Mouse (Mus musculus) forebrain, embryonic 16.5 days (tissue): ENCODE results near the gene Rbm7. TPM values are rescaled to one million over a fixed set of nuclear protein-coding genes. Genes with fewer than 3 reads are reported as not detected.
"Not testable (repeated sequence)": the region's sequence is repeated elsewhere in the genome, so short reads cannot be mapped to it uniquely, and the experiment has no call there.

Experiments
- ATAC-seq: fragments of 200-750 bp; cut with Nextera tagmentation; 2 replicates; pipeline ENCODE4 v1.8.0; 2017; ENCODE audit warnings: mild to moderate bottlenecking, moderate library complexity
- H3K27ac ChIP-seq: fragments of 300-500 bp; sonication (generic); 2 replicates; pipeline ENCODE4 v1.5.1; 2014; ENCODE audit warnings: low read length, control low read depth
- H3K27me3 ChIP-seq: fragments of 300-500 bp; sonication (generic); replicated peaks from 2 replicates; pipeline ENCODE4 v1.6.1; 2014; ENCODE audit warnings: low read length; ENCODE audit not compliant: control insufficient read depth, insufficient read depth
- H3K36me3 ChIP-seq: fragments of 300-500 bp; sonication (generic); 2 replicates; pipeline ENCODE4 v1.6.1; 2014; ENCODE audit not compliant: control insufficient read depth, insufficient read depth
- H3K4me1 ChIP-seq: fragments of 300-500 bp; sonication (generic); replicated peaks from 2 replicates; pipeline ENCODE4 v1.6.1; 2014; ENCODE audit warnings: low read length; ENCODE audit not compliant: control insufficient read depth, insufficient read depth
- H3K4me2 ChIP-seq: fragments of 300-500 bp; sonication (generic); 2 replicates; pipeline ENCODE4 v1.6.1; 2014; ENCODE audit warnings: mild to moderate bottlenecking, low read length, control low read depth
- H3K4me3 ChIP-seq: fragments of 300-500 bp; sonication (generic); replicated peaks from 2 replicates; pipeline ENCODE4 v1.5.1; 2014; ENCODE audit warnings: mild to moderate bottlenecking, low read length, control low read depth
- H3K9ac ChIP-seq: fragments of 300-500 bp; sonication (generic); replicated peaks from 2 replicates; pipeline ENCODE4 v1.6.1; 2014; ENCODE audit warnings: low read depth, low read length, control low read depth
- H3K9me3 ChIP-seq: fragments of 300-500 bp; sonication (generic); 2 replicates; pipeline ENCODE4 v1.6.1; 2016; ENCODE audit warnings: low read length; ENCODE audit not compliant: control insufficient read depth
- WGBS: fragments of 180-500 bp; shearing (Covaris S2); extraction: QIAGEN DNeasy Blood & Tissue Kit; methylation state at CpG from one replicate; pipeline ENCODE4 v1.1.7; 2014; 5-methylcytosine and 5-hydroxymethylcytosine counted together
- polyA plus RNA-seq: library from polyadenylated mRNA; unstranded; fragments of >200 nt; fragmentation: Nextera tagmentation; extraction: Ambion mirVana; gene quantifications from 2 replicates; pipeline ENCODE4 v1.2.1, GENCODE M21; 2015

Rbm7 gene
- polyA plus RNA-seq, 1 experiment from 2014 or later: 95.5 TPM

DNA sequence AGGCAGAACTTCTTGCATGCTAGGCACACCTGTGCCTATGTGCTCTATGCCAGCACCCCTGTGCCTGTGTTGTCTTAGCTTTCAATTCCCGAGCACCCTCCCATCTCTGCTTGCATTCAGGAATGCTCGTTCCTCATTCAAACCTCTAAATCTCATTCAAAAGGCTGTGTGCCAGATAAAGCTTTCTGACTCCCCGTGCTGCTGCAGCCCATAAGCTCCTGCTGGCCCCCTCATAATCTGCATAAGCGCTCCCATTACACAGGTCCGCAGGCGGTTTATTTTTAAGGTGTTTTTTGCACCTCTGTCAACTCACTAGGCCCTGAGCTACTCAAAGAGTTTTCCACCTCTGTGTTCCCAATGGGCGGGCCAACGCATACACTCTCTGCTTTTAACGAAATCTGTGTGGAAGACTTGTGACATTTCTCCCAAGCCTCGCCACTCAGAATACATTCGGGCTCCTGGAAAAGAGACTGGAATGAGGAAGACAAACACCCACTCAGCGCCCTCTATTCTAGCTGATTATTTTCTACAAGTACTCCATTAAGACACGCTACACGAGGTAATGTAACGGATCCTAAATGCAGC, 22.6 kb downstream of the Rbm7 start:
- no peaks in the 10 kb centered on the region for H3K4me1 ChIP-seq
- H3K9me3 ChIP-seq: no peaks in the 10 kb centered on the region
- H3K27ac ChIP-seq: no peak overlapping the region
- H3K36me3 ChIP-seq: peaks cover 4% of the 10 kb centered on the region; the same call in 1 of the 2 replicates
- H3K4me3 ChIP-seq: no peak overlapping the region
- H3K9ac ChIP-seq: no peak overlapping the region
- WGBS: 69% methylated on average over 15 of the region's 15 CpGs
- H3K27me3 ChIP-seq: no peaks in the 10 kb centered on the region
- ATAC-seq: no peak
- no peak overlapping the region for H3K4me2 ChIP-seq

DNA sequence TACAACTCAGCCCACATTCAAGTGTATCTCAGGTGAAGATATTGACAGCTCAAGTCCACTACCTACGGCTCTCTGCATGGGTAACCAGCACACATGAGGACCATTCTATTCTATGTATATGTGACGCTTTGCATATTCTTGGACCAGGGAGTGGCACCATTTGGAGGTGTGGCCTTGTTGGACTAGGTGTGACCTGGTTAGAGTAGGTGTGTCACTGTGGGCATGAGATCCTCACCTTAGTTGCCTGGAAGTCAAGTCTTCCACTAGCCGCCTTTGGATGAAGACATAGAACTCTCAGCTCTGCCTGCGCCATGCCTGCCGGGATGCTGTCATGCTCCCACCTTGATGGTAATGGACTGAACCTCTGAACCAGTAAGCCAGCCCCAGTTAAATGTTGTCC, 27.6 kb downstream of the Rbm7 start:
- not testable (repeated sequence) for H3K27me3 ChIP-seq, ATAC-seq, H3K9ac ChIP-seq, H3K36me3 ChIP-seq, H3K4me3 ChIP-seq, H3K9me3 ChIP-seq, H3K4me1 ChIP-seq, H3K4me2 ChIP-seq, H3K27ac ChIP-seq
- 96% methylated on average over 5 of the region's 5 CpGs for WGBS

- 0 out of 2 replicates have a peak, but pooled peaks cover 2% of the 10 kb centered on the region for H3K9me3 ChIP-seq
- ATAC-seq: no peak
- H3K4me2 ChIP-seq: no peak overlapping the region
- H3K27ac ChIP-seq: no peak overlapping the region
- H3K27me3 ChIP-seq: no peaks in the 10 kb centered on the region
- H3K4me1 ChIP-seq: no peaks in the 10 kb centered on the region
- no peak overlapping the region for H3K4me3 ChIP-seq
- no peak overlapping the region for H3K9ac ChIP-seq
- WGBS: 57% methylated on average over 3 of the region's 3 CpGs
- no peaks in the 10 kb centered on the region; the same call in 1 of the 2 replicates for H3K36me3 ChIP-seq
Observed at GRCm38 (mm10) chr9:48466804-48467203, 28.3 kb downstream of the Rbm7 start.

- Histone ChIP-seq H3K4me3 (no peak overlapping the region), H3K4me1 (no peaks in the 10 kb centered on the region), H3K9ac (no peak overlapping the region), H3K36me3 (no peaks in the 10 kb centered on the region; the same call in 1 of the 2 replicates), H3K27me3 (no peaks in the 10 kb centered on the region), H3K9me3 (0 out of 2 replicates have a peak, but pooled peaks cover 2% of the 10 kb centered on the region), H3K4me2 (no peak overlapping the region), H3K27ac (no peak overlapping the region)
- no peak for ATAC-seq
- WGBS: 100% methylated on average over 3 of the region's 3 CpGs
Observed at GRCm38 (mm10) chr9:48465671-48466070, 29.4 kb downstream of the Rbm7 start.

DNA sequence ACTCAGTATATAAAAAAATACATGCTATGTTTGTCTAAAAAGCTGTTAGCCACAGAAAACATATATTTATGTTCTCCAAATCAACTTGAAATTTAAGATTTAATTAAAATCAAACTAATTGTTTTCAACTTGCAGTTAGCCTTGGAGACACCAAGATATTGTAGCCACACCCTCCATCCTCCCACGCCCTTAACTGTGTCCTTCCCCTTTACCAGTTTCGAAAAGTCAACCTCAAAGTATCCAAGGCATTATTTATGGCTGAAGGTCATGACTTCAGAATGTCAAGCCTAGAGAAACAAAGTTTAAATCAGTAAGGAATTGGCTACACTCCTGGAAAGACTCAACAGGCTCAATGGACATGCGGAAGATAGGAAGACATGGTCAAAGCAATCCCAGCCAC, 33.6 kb downstream of the Rbm7 start:
- Histone ChIP-seq H3K4me3 (no peak overlapping the region), H3K27me3 (no peaks in the 10 kb centered on the region), H3K9me3 (0 out of 2 replicates have a peak, but pooled peaks cover 2% of the 10 kb centered on the region), H3K4me2 (no peak overlapping the region), H3K9ac (no peak overlapping the region), H3K27ac (no peak overlapping the region), H3K4me1 (no peaks in the 10 kb centered on the region), H3K36me3 (no peaks in the 10 kb centered on the region)
- 96% methylated on average over 3 of the region's 3 CpGs for WGBS
- no peak for ATAC-seq

- Histone ChIP-seq H3K4me3 (no peak overlapping the region), H3K27me3 (no peaks in the 10 kb centered on the region), H3K9me3 (0 out of 2 replicates have a peak, but pooled peaks cover 2% of the 10 kb centered on the region), H3K36me3 (no peaks in the 10 kb centered on the region), H3K4me2 (no peak overlapping the region), H3K27ac (no peak overlapping the region), H3K4me1 (no peaks in the 10 kb centered on the region), H3K9ac (no peak overlapping the region)
- no peak for ATAC-seq
- WGBS: 95% methylated on average over 8 of the region's 8 CpGs
Observed at GRCm38 (mm10) chr9:48460720-48461119, 34.4 kb downstream of the Rbm7 start.

DNA sequence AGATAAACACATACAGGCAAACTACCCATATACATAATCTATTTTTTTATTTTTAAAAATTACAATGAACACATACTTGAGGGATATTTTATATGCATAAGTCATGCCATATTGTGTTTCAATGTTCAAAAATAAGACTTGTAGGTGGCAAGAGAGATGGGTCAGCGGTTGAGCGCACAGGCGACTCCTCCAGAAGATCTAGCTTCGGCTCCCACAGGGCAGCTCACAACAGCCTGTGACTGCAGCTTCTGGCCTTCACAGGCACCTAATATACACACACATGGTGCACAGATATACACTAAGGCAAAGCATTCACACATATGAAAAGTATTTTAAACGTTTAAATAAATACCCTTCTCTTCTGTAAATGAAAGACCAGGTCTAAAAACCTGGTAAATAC, 35.7 kb downstream of the Rbm7 start:
- no peaks in the 10 kb centered on the region for H3K4me1 ChIP-seq
- no peak for ATAC-seq
- H3K36me3 ChIP-seq: no peaks in the 10 kb centered on the region
- H3K4me3 ChIP-seq: no peak overlapping the region
- no peak overlapping the region for H3K27ac ChIP-seq
- H3K4me2 ChIP-seq: no peak overlapping the region
- WGBS: 95% methylated on average over 5 of the region's 5 CpGs
- H3K9me3 ChIP-seq: no peaks in the 10 kb centered on the region
- H3K27me3 ChIP-seq: no peaks in the 10 kb centered on the region
- no peak overlapping the region for H3K9ac ChIP-seq

DNA sequence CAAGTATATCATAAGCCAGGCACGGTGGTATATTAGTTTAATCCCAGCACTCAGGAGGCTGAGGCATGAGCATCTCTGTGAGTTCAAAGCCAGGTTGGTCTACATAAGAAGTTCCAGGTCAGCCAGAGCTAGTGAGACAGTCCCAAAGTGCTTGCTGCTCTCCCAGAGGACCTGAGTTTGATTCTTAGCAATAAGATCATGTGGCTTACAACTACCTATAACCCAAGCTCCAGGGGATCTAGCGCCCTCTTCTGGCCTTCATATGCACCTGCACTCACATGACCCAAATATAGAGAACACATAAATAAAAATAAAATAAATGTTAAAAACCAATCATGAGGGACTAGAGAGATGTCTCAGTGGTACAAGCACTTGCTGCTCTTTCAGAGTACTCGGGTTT, 36.2 kb downstream of the Rbm7 start:
- H3K4me2 ChIP-seq: no peak overlapping the region
- H3K4me1 ChIP-seq: no peaks in the 10 kb centered on the region
- no peak for ATAC-seq
- H3K9me3 ChIP-seq: no peaks in the 10 kb centered on the region
- H3K9ac ChIP-seq: no peak overlapping the region
- no peak overlapping the region for H3K27ac ChIP-seq
- WGBS: 72% methylated on average over 3 of the region's 3 CpGs
- H3K4me3 ChIP-seq: no peak overlapping the region
- no peaks in the 10 kb centered on the region for H3K27me3 ChIP-seq
- H3K36me3 ChIP-seq: no peaks in the 10 kb centered on the region

DNA sequence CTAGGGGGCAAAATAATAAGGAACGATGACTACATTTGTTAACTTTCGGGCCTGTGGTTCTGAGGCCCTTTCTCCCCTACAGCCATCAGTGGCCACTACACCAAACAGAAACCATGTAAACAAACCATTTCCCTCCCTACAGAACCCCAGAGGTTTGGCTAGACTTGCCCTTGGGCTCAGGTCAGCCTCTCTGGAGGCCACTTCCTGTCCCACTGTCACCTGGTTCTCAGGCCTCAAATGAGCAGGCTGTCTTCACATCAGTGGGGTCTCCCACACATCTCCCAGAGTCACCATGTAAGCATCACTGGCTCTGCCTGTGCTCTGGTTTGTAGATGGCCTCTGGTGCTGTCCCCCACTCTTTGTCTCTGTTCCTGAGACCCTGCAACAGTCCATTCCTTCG, 39.1 kb downstream of the Rbm7 start:
- Histone ChIP-seq H3K27ac (no peak overlapping the region), H3K36me3 (no peaks in the 10 kb centered on the region), H3K4me1 (no peaks in the 10 kb centered on the region), H3K9ac (no peak overlapping the region), H3K4me2 (no peak overlapping the region), H3K27me3 (no peaks in the 10 kb centered on the region), H3K4me3 (no peak overlapping the region), H3K9me3 (no peaks in the 10 kb centered on the region)
- ATAC-seq: no peak
- WGBS: 90% methylated on average over 3 of the region's 3 CpGs

DNA sequence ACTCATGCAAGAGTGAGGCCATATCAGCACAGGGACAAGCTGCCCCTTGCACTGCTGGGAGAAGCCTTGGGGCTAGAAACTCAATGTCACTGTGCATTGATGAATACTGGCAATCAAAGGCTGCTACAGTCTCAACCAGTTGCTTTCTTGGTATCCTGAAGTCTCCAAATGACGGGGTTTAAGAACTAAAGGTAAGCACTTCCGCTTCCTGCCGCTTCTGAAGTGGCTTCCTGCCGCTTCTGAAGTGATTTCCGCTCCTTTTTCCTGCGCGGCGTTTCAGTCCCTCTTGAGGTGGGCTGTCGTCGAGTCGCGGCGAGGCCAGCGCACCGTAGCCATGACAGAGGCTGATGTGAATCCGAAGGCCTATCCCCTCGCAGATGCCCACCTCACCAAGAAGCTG, 45.0 kb downstream of the Rbm7 start:
- H3K9ac ChIP-seq: no peak overlapping the region
- no peaks in the 10 kb centered on the region for H3K4me1 ChIP-seq
- no peaks in the 10 kb centered on the region for H3K27me3 ChIP-seq
- no peak overlapping the region for H3K4me3 ChIP-seq
- no peaks in the 10 kb centered on the region for H3K9me3 ChIP-seq
- no peak overlapping the region for H3K4me2 ChIP-seq
- no peak overlapping the region for H3K27ac ChIP-seq
- H3K36me3 ChIP-seq: no peaks in the 10 kb centered on the region
- ATAC-seq: no peak
- 92% methylated on average over 17 of the region's 17 CpGs for WGBS
